Mouse (Mus musculus) right cerebral cortex, postnatal 36 days (tissue): ENCODE data around the gene Tyw3.
"Not testable (repeated sequence)": the region's sequence is repeated elsewhere in the genome, so short reads cannot be mapped to it uniquely, and the experiment has no call there.

ENCODE experiments used
- DNase-seq, 2 experiments: peaks; one replicate each; pipeline ENCODE4 v3.0.0; 2022; ENCODE audit warnings: low spot score in 2 of 2, mixed read lengths in 1 of 2

The Tyw3 gene

DNA sequence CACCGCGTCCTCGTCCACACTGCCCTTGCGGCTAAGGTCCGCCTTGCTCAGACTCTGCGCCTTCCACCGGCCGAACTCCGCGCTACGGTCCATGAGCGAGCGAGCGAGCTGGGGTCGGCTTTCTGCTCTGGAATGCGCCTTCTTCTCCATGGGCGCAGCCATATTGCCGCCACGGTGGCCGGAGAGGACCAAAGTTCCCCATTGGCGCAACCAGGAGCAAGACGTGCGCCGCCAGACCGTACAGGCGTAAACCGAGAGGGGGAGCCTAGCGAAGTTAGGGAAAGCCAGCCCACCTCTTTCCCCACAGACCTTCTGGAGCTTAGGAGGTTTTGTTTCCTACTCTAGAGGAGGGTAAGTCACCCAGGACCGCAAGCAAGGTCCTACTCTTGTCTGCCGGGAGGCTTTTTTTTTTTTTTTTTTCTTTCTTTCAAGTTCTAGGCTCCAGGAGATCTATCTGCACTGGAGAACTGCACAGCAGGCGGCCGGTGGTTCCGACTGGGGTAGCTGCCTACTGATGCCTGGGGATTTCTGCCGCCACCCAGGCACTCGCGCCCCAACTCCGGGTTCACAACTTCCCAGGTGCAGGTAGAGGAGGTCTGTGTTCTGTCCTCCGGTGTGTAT, at the start of gene Tyw3:
Gene Tyw3 (minus strand): TSS at position 171 of the 621 bp plus-strand sequence.
- peak; percentile 92 to 94 for DNase-seq

- DNase-seq, result no peak
Observed at GRCm38 (mm10) chr3:154633091-154633490, 36.2 kb upstream of the Tyw3 start.

DNA sequence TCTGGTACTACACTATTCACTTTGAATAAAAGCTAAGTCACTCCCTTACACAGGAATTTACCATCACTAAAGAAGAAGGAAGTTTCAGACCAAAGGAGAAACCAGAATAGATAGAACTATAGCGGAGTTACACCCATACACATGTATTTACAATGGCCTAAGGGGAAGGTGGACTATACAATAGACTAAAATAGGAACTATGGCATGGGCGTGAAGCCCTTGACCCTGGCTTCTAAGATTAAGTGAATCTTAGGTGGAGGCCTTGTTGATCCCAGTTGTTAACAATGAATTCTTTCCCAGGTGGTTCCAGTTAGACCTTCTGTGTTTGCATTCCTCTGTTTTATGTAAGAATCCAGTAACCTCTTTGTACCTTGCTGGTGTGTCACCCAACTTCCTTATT, 34.4 kb upstream of the Tyw3 start:
- DNase-seq, result not testable (repeated sequence)

DNA sequence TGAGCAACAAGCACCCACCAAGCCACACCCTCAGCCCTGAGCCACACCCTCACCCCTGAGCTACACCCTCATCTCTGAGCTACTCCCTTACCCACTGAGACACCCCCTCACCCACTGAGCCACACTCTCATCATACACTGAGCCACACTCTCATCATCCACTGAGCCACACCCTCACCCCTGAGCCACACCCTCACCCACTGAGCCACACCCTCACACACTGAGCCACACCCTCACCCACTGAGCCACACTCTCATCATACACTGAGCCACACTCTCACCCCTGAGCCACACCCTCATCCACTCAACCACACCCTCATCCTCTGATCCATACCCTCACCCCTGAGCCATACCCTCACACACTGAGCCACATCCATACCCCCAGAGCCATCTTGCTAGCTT, 31.4 kb upstream of the Tyw3 start:
- DNase-seq, result no peak

DNA sequence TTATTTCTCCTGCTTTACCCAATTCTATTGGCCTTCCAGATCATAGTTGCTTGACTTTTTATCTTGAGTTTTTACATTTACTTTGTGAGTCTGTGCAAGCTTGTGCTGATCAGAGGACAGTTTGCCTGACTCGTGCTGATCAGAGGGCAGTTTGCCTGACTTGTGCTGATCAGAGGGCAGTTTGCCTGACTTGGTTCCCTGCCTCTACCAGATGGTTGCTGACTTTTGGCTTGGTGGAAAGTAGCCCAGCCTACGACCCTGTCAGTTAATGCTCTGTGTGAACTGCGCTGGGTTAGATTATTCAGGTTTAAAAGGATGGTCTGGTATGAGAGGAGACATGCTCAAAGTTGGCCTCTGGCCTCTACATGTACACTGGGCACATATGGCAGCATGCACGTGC, 19.2 kb upstream of the Tyw3 start:
- DNase-seq, result no peak

DNA sequence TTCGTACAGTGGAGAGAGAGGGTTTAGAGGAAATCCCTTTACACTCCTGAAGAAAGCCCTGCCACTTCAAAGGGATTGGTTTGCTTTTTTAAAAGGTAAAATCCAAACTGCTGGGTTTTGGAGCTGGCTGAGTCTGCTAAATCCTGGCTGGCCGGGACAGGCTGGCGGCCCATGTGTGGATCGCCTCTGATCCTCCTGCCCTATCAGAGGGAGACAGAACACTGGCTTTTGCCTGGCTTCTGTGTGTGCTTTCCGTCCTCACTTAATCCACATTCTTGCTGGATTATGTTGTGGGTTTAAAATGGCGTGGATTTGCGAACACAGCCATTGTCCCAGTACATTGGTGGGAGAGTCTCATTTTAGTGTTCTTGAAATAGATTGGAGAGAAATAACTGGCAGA, 18.4 kb upstream of the Tyw3 start:
- DNase-seq, result no peak

GRCm38 (mm10) chr3:154614771-154615170, 17.9 kb upstream of the Tyw3 start:
- no peak for DNase-seq

DNA sequence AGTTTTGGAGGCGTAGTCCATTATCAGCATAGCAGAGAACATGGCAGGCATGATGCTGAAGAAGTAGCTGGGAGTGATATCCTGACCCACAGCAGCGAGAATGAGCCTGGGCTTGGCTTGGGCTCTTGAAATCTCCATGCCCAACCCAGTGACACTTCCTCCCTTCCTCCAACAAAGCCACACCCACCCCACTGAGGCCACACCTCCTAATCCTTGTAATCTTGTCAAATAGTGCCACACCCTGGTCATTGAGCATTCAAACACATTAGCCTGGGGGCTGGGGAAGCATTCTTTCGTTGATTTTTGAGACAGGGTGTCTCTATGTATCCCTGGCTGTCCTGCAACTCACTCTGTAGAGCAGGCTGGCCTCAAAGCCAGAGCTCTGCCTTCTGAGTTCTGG, 15.0 kb upstream of the Tyw3 start:
- no peak for DNase-seq

DNA sequence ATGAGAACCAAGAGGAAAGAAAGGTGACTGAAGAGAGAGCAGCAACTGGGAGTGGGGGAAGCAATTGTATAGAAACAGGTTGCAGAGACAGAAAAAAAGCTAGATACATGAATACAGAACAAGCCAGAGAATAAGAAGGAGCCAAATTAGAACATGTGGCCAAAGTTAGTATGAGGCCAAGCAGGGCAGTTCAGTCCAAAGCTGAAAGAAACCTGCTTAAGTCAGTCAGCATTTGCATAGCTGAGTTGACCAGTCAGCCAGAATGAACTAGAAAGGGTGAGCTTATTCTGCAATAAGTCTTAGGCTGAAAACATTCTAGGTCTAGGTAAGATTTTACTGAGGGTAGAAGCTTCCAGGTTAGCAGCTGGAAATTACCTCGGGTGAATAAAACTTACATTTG, 11.0 kb upstream of the Tyw3 start:
- no peak for DNase-seq

GRCm38 (mm10) chr3:154604871-154605270, 8.0 kb upstream of the Tyw3 start:
- no peak for DNase-seq

DNA sequence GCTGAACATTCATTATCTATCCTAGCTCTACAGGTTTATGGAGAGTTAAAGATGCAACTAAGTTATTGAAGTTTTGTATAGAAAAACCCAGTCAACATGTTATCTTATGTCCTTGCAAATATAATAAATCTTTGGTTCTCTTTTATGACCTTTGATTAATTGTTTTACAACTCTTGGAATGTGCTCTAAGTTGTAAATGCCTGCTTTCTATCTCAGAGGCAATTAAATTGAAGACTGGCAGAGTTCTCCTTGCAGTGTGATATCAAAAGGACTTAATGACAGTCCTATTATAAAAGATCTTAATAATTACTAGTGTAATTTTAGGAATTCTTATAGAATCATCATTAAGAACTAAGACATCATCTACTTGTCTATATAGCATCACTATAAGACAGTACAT, 5.2 kb upstream of the Tyw3 start:
- no peak for DNase-seq

DNA sequence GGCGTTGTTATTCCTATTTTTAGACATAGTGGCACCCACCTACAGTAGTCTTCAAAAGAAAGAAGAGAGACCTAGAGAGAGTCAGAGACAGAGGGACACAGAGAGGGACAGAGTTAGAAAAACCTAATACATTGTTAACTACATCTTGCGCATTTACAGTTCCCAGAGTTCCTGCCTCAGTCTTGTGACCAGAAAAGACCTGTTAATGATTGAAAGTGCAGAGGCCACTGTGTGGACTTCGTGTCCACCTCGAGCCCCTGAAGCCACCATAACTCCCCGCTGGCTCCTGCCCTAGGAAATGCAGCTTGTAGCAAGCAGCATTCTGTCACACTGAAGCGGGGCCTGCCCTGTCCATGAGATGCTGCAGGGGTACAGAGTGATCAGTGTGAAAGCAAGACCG, 657 bp upstream of the Tyw3 start:
- DNase-seq, result no peak

DNA sequence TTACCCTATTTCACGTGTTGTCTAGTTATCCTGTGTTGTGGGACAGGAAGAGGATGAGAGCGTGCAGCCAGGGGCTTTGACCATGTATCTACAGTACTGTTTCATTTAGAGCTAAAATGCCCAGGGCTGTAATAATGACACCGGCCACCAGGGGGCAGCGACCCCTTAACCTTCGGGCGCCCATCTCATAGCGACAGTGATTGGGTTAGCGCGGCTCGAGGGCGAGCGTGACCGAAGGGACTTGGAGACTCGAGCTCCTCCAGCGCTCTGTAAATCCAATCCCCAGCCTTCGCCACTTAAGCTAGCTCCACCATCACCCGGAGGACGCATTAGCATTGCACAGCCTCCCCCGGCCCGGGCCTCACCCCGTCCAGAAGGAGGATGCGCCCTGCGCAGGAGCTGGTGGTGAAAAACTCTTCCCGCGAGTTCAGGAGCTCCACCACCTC, 393 bp downstream of the Tyw3 start, which contains the start of gene Cryz:
Gene Cryz (plus strand): TSS at position 224 of the 446 bp plus-strand sequence.
- DNase-seq, result peak; percentile 85 to 88

GRCm38 (mm10) chr3:154594156-154594555, 2.7 kb downstream of the Tyw3 start:
- DNase-seq, result no peak

- DNase-seq, result no peak
Observed at GRCm38 (mm10) chr3:154593596-154593995, 3.3 kb downstream of the Tyw3 start.

GRCm38 (mm10) chr3:154591621-154592020, 5.3 kb downstream of the Tyw3 start:
- no peak for DNase-seq

DNA sequence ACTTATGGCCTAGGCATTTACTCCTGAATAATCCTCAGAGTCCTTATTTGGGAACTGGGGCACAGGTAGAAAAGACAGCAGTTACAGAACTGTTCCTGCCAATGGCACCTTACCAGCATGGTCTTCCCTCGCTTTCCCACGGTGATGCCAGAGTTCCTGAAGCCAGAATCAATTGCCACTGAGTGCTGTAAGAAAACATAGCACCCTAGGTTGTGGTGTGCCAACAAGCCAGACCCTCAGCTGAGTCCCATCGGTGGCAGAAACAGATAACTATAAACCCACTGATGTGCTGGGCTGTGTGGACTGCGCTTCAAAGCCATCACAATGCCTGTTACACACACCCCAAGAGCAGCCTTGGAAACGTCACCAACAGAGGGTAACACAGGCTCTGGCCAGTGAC, 5.9 kb downstream of the Tyw3 start:
- no peak for DNase-seq

DNA sequence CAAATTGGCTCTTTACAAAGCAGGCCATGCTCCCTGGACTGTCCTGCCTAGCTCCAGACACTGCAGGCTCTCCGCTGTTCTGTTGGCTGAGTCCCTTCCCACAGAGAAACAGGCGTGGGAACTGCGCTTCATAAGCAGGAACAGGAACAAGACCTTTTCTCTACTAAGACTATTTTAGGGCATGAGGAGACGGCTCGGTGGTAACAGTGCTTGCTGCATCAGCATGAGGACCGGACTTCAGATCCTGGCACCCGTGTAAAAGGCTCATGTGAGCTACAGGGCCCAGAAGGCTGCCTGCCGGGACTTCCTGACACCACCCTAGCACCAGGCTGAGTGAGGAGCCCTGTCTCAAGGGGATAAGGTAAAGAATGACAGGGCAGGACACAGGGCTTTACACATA, 12.6 kb downstream of the Tyw3 start:
- DNase-seq, result no peak

DNA sequence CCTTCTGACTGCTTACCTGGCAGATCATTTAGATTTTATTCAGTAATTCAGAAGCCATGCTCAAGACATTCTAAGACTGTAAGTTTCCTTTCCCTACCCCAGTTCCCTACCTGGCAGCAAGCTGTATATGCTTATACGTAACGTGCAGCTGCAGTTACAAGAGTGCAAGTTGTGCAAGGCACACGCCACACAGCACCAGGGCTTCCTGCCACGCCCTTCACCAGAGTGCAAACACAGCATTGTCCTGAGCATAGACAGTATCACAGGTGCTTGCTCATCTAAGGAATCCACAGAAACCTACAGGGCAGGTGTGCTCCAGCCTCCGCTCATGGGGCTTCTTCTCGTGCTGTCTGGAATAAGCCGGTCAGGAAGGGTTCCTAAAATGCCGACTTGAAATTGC, 19.0 kb downstream of the Tyw3 start:
- no peak for DNase-seq

GRCm38 (mm10) chr3:154573666-154574065, 23.2 kb downstream of the Tyw3 start:
- DNase-seq, result no peak

- DNase-seq, result peak; percentile 32 to 41
Observed at GRCm38 (mm10) chr3:154572341-154572972, 24.4 kb downstream of the Tyw3 start.

DNA sequence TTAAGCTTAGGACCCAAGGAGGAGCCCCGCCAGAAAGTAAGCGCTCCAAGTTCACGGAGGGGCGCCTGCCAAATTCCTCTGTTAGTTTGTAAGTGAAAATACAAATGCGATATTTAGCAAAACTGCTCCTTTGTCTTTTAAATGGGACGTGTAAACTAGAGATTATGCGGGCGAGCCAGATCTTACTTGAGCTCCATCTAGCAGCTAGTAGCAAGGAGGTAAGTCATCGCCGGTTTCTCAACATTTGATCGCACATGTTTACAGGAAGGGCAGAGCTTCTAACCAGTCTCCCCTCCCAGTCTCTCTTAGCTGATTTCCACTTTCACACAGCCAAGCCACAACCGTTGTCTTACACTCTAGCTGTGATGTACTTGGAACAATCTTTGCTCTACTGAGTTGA, 26.1 kb downstream of the Tyw3 start:
- DNase-seq, result no peak

GRCm38 (mm10) chr3:154570029-154570575, 26.8 kb downstream of the Tyw3 start:
- no peak for DNase-seq
